Mouse (Mus musculus) cerebellum, adult (tissue): ENCODE measurements around the gene Mkrn3.

Experiments used
- ATAC-seq: cut with Nextera tagmentation; 2 replicates; pipeline ENCODE4 v1.9.2; 2017; ENCODE audit warnings: mild to moderate bottlenecking, moderate library complexity, mixed read lengths; ENCODE audit not compliant: insufficient number of reproducible peaks, low FRiP score, low TSS enrichment

Mkrn3 gene

GRCm38 (mm10) chr7:62382391-62382790 is 37.5 kb downstream of the Mkrn3 start:
- ATAC-seq = no peak

GRCm38 (mm10) chr7:62378529-62378928 is 41.4 kb downstream of the Mkrn3 start:
- no peak for ATAC-seq

GRCm38 (mm10) chr7:62377313-62377712 is 42.6 kb downstream of the Mkrn3 start:
- no peak for ATAC-seq

- ATAC-seq = no peak
Measured at GRCm38 (mm10) chr7:62376510-62377304, 43.2 kb downstream of the Mkrn3 start, which contains the start of gene Magel2. Gene Magel2 (plus strand): TSS chr7:62377010.

GRCm38 (mm10) chr7:62375658-62376057 is 44.3 kb downstream of the Mkrn3 start:
- ATAC-seq = no peak
